Mouse (Mus musculus): ENCODE measurements at regions not wholly inside any gene's neighbourhood (a gene's known extent, or its start where the extent isn't known, plus 50 kb on each side); places are given as distances from the start of the nearest gene placed in this dataset.
A peak's percentile ranks its signal among the peaks of the same experiment; 100 is the strongest.

DNA sequence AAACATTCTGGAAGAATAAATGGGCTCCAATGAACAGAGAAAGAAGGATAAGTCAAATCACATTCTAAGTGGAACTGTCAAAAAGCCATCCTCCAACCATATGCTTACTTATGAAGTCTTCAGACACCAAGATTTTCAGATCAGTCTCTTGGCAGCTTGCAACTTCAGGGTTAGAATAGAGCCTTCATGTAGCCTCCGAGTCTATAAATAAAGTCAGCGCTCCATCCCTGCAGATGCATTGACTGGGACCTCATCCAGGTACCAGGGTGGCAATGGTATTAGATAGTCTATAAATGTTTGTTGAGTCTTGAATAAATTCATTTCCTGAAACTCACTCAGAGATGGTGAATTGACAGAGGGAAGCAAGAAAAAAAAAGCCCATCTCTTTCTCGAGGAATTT is 107.2 kb upstream of the Eepd1 start:
- intact Hi-C loops (cut with DNase I) = no loop called here
- DNase-seq = no peak

DNA sequence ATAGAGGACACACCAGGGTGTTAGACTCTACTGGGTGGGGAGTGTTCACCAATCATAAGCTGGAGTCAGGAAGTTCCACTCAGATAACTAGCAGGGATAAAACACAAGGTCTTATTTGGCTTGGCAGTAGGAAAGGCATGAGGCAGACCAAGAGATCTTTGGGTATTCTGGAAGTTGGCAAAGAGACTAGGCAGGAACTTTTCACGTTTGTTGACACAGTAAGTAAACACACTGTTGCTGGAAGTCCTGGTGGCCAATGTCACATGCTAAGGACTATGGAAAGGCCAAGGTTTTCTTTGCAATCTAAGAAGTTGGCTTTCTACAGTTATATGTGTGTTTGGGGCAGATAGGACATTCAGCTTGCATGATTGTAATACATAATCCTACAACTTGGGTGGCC is 105.1 kb upstream of the Eepd1 start:
- intact Hi-C loops (cut with DNase I) = loop anchor here (5.0 kb wide), 1 partner anchor 216 kb away; no protein-coding TSS in a partner anchor

DNA sequence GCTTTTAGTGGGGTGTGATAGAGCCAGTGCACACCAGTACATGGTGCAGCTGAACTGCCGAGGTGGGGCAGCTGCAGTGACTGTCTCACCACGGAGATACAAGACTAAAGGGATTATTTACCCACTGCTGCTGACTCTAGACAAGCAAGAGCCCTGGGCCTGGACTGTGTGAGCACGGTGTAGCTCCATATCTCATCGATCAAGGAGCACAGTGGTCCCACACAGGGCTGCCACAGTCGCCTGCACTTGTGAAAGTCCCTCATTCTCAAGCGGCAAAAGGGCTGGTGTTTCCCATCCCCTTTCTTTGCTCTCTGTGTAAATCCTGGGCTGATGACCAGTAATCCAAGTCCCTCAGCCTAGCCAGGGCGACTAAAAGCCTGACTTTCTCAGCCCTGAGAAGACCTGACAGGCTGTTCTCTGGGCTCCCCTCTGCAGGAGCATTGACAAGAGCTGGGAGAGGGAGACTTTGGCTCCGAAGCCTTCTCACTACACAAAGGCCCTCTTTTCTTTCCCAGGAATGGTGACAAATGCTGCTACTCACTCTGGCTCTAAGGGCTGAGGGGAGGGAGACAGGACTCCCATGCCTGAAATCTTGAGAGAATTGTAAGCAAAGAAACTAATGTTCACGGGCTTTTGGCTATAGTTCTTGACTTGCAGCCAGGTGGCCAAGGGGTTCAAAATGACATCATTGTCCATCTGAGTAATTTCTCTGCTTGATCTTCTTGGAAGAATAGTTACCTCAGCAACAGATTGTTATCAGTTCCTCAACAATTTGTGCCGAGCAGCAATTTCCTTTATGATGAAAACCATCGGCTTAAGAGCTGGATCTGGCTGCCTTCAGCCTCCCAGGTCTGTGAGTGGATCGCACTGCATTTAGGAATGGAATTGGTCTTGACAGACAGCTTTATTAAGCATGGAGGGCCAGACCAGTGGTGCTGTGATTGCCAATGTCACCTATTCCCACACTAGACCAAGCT is 103.3 kb upstream of the Eepd1 start:
- intact Hi-C loops (cut with DNase I) = loop anchor here (5.0 kb wide), 1 partner anchor 214 kb away; no protein-coding TSS in a partner anchor
- peak; percentile 50 to 53 for DNase-seq

More for the DNA sequence above, 105.1 kb upstream of the Eepd1 start:
- no peak for DNase-seq

DNA sequence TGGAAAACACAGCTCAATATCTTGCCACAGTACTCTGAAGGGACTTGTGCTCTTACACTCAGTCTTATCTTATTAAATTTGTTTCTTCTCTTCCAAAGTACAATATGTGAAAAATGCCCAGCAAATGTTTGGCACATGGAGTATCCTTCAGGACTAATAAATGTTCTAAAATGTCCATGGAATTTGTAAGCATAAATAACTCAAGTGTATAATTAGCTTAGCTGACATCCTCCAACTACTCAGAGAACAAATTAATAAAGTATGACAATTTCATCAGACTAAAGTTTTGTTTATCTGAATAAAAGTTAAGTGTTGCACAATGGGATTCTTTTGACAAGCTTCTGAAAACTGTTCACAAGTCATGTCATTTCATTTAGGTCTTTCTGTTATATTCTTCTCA is 96.0 kb upstream of the Eepd1 start:
- DNase-seq = no peak
- intact Hi-C loops (cut with DNase I) = no loop called here

DNA sequence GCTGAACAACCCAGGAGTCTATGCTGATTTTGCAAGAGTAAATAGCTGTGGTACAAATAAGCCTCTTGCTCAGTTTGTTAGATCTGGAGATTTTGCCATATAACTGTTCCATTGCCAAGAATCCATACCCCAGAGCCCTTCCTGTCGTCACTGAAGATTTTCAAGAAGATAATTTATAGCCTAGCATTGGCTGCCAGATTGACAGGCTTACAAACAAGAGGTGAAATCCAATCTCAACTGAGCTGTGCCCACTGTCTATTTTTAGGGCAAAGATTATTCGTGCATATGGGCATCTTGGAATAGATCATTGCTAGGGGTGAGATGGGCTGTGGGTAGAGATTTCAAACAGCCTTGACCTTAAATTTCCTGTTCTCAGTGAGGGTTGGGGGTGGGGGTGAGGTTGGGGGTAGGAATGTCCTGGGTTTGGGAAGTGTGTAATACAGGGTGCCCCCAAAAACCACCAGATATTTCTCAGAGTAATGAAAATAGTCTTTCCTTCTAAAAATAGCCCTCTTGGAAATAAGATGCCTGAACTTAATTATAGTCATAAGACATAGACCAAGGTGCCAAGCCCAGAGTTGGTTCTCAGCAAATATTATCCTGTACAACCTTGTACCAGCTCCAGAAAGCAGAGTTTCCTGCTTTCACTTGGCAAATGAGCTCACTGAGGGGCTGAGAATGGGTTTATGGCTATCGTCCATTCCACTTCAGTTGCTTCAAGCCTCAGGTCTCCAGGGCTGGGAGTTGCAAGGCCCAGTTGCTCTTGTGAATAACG is 93.3 kb upstream of the Eepd1 start:
- intact Hi-C loops (cut with DNase I) = no loop called here
- DNase-seq = no peak

GRCm38 (mm10) chr9:25389351-25389750 is 92.0 kb upstream of the Eepd1 start:
- intact Hi-C loops (cut with DNase I) = no loop called here
- DNase-seq = no peak

GRCm38 (mm10) chr9:25400647-25401335 is 80.6 kb upstream of the Eepd1 start:
- DNase-seq = no peak
- intact Hi-C loops (cut with DNase I) = no loop called here

DNA sequence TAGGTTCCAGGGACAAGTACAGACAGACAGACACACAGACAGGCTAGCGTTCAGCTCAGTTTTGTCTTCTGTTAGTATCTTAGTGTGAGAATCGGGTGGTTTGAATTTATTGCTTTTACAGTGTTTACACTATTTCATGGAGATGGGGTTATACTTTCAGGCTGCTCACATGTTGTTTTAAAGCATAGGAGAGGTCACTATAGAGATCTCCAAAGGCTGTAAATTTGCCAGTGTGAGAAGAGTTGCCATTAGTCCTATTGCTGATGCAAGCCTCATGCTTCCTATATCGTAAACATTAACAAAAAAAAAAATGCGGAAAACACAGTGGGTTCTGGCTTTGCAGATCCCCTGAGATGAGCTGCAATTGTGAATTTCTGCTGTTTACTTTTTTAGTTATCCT is 75.5 kb upstream of the Eepd1 start:
- intact Hi-C loops (cut with DNase I) = no loop called here
- DNase-seq = no peak

DNA sequence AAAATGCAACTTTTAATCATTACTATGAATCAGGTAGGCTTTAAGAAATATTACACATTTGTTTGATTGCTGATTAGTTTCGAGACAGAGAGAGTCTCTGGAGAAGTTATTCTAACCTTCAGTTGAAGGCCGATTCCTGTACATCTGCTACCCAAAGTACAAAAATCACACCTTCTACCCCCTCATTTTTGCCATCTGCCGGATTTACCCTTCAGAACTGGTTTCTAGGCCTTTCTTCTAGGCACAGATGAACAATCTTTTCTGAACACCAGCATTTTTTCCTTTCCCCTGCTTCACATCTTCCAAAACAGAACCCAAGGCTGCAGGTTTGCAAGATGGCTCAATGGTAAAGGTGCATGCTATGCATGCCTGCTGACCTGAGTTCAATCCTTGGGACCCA is 72.8 kb upstream of the Eepd1 start:
- intact Hi-C loops (cut with DNase I) = no loop called here
- no peak for DNase-seq

DNA sequence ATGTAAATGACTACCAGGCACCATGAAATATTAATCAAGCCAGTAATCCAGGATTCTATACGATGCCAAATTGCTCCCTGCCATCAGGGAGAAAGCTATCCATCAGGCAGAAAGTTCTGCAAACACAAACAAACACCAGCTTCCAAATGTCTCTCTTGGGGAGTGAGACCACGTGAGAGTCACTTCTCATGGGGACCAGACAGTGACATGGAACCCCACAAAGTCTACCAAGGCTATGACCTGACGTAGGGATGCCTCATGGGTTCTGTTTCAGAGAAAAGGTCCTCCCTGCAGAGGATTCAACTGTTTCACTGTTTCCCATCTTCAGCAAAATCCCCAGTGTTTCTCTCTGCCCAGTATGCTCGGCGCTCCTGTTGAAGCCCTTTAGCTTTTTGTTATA is 71.6 kb upstream of the Eepd1 start:
- DNase-seq = no peak

DNA sequence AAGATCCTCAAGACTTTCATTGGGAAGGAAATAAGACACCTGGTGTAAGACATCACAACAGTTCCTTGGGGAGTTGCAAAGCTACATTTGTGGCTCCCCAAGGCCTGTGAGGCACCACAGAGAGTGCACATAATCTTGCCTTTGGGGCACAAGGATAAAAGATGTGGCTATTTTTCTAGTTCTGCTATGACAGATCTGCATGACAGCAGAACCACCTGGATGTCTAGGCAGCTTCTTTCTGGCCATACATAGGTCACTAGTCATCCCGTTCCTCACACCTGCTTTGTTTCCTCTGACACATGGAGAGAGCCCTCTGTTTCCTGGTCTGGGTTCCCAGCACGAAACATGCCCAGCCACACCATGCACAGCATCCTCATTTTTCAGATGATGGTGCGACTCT is 67.5 kb upstream of the Eepd1 start:
- intact Hi-C loops (cut with DNase I) = no loop called here
- no peak for DNase-seq

More for the DNA sequence above, 71.6 kb upstream of the Eepd1 start:
- intact Hi-C loops (cut with DNase I) = no loop called here

DNA sequence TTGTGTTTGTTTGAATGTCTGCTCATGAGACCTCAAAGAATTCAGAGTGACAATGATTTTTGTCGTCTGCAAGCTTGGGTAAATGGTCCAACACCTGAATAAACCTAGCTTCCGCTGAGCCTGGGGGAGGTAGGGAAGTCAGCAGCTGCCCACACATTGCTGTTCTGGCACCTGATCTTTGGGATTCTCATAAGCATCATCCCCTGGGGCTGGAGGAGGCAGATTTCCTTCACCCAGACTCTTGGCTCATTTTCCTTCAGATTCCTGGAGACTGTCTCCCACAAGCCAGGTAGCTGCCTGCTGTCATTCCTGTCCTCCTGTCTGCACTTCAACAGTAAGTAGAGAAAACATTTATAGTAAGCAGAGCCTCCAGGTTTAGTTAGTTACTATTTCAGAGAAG is 67.0 kb upstream of the Eepd1 start:
- no peak for DNase-seq
- intact Hi-C loops (cut with DNase I) = no loop called here

GRCm38 (mm10) chr9:25426941-25427340 is 54.4 kb upstream of the Eepd1 start:
- intact Hi-C loops (cut with DNase I) = no loop called here

GRCm38 (mm10) chr9:25429450-25430213 is 51.7 kb upstream of the Eepd1 start:
- no peak for DNase-seq
- intact Hi-C loops (cut with DNase I) = no loop called here

More at GRCm38 (mm10) chr9:25426941-25427340, 54.4 kb upstream of the Eepd1 start:
- DNase-seq = no peak

Data from heart, postnatal 10 days (tissue).